23 mouse cellular contexts compared by ENCODE assay signal in genomic region chr14:20861559-20861958, GRCm38 (mm10). TPM values are rescaled to one million over a fixed set of nuclear protein-coding genes. Genes with fewer than 3 reads are reported as not detected.
DNase-seq lines count a peak whose midpoint lies in the region; ATAC-seq and TF ChIP-seq lines count a peak whose summit lies in the region.
"Had no signal": no experiment of that assay in that cellular context is flagged by ENCODE, and none has a peak within 500 bp of the region (broad histone marks: within the 10 kb centered on the region; RNA-seq: fewer than 3 reads in every experiment).

No protein-coding gene starts in this region.

- no peak overlapping the region for H3K4me2 ChIP-seq in kidney, embryonic 15.5 days
- H3K4me2 ChIP-seq in myocyte (ENCODE audit: low read depth), result no peak overlapping the region
- no peak overlapping the region for H3K4me2 ChIP-seq in intestine, embryonic 16.5 days (ENCODE audit: low read depth, low read length)
- no peak overlapping the region for H3K4me2 ChIP-seq in liver, postnatal 0 days (ENCODE audit: low read depth, low read length)
- H3K4me2 ChIP-seq: heart, embryonic 13.5 days; hindbrain, embryonic 14.5 days; liver, embryonic 11.5 days; midbrain, embryonic 11.5 days; neural tube, embryonic 13.5 days; stomach, embryonic 15.5 days had no signal

- TF ChIP-seq EP300 in liver, postnatal 0 days (IDR thresholded peaks at IDR 0.05; ENCODE audit: low read depth), result no peak

- H3K4me1 ChIP-seq in kidney, adult 2 months (ENCODE audit: control insufficient read depth, insufficient read depth, low read length), result peaks cover 26% of the 10 kb centered on the region
- H3K4me1 ChIP-seq in kidney, embryonic 15.5 days, result peaks cover 13% of the 10 kb centered on the region
- H3K4me1 ChIP-seq in intestine, embryonic 16.5 days (ENCODE audit: control insufficient read depth, insufficient read depth, low read length), result no peaks in the 10 kb centered on the region
- H3K4me1 ChIP-seq in liver, postnatal 0 days (ENCODE audit: insufficient read depth), result no peaks in the 10 kb centered on the region
- H3K4me1 ChIP-seq: embryonic facial prominence, embryonic 10.5 days; heart, embryonic 13.5 days; neural tube, embryonic 13.5 days; stomach, embryonic 15.5 days had no signal

- no peak overlapping the region for H3K9ac ChIP-seq in kidney, embryonic 15.5 days
- no peak overlapping the region for H3K9ac ChIP-seq in intestine, embryonic 16.5 days (ENCODE audit: low read depth, low read length)
- no peak overlapping the region for H3K9ac ChIP-seq in liver, postnatal 0 days (replicated peaks)
- H3K9ac ChIP-seq: heart, embryonic 13.5 days; hindbrain, embryonic 14.5 days; neural tube, embryonic 13.5 days; stomach, embryonic 15.5 days had no signal

- H3K27me3 ChIP-seq in kidney, adult 2 months (replicated peaks; ENCODE audit: control insufficient read depth, insufficient read depth, low read length), result no peaks in the 10 kb centered on the region
- no peaks in the 10 kb centered on the region for H3K27me3 ChIP-seq in kidney, embryonic 15.5 days
- no peaks in the 10 kb centered on the region for H3K27me3 ChIP-seq in myocyte (ENCODE audit: control insufficient read depth, insufficient read depth, insufficient read length)
- no peaks in the 10 kb centered on the region for H3K27me3 ChIP-seq in intestine, embryonic 16.5 days (replicated peaks; ENCODE audit: control insufficient read depth, insufficient read depth, low read length)
- H3K27me3 ChIP-seq in liver, postnatal 0 days (ENCODE audit: insufficient read depth, low read length), result no peaks in the 10 kb centered on the region
- H3K27me3 ChIP-seq: heart, embryonic 13.5 days; neural tube, embryonic 13.5 days; stomach, embryonic 15.5 days had no signal

- no peak overlapping the region for H3ac ChIP-seq in myocyte (ENCODE audit: control insufficient read depth, insufficient read length)

- no peak for TF ChIP-seq POLR2A in kidney, adult 2 months (IDR thresholded peaks at IDR 0.05; ENCODE audit: low read depth, low read length)
- TF ChIP-seq POLR2A in myocyte (IDR thresholded peaks at IDR 0.05; ENCODE audit: insufficient read length, low read depth), result no peak

- TF ChIP-seq CTCF in kidney, adult 2 months (conservative IDR thresholded peaks at IDR 0.05; ENCODE audit: insufficient read depth, insufficient read length, low read depth, low read length), result no peak
- no peak for TF ChIP-seq CTCF in liver, postnatal 0 days (IDR thresholded peaks at IDR 0.05; ENCODE audit: low read depth)

- WGBS in kidney, adult 2 months, result 47% methylated on average over 5 of the region's 5 CpGs
- 52% methylated on average over 5 of the region's 5 CpGs for WGBS in kidney, embryonic 15.5 days
- 73% methylated on average over 5 of the region's 5 CpGs for WGBS in intestine, embryonic 16.5 days
- WGBS in liver, postnatal 0 days (ENCODE audit: insufficient replicate concordance), result 52% methylated on average over 5 of the region's 5 CpGs

- peak; percentile 48 for DNase-seq in adrenal gland, adult 8-10 months
- DNase-seq in adrenal gland, postnatal 4 days (ENCODE audit: low spot score in 2 of 2), result no peak
- peak; percentile 59 for DNase-seq in kidney, adult 2 months
- DNase-seq in gastrocnemius, adult 8-10 months (ENCODE audit: low spot score in 2 of 2), result peak; percentile 43 to 51
- DNase-seq in liver, postnatal 0 days, result no peak
- DNase-seq: cerebellum, adult 8-10 months; heart, postnatal 36 days; kidney, postnatal 14 days; lung, adult 2 months; lung, postnatal 4 days; right cerebral cortex, postnatal 14 days; thymus, adult 18-20 months; thymus, postnatal 4 days had no signal

- no peak for ATAC-seq in kidney, embryonic 15.5 days (replicated peaks; ENCODE audit: low FRiP score)
- no peak for ATAC-seq in intestine, embryonic 16.5 days
- ATAC-seq in liver, postnatal 0 days, result no peak

- no peak overlapping the region for H3K4me3 ChIP-seq in kidney, adult 2 months (ENCODE audit: insufficient read depth, low read depth, low read length)
- no peak overlapping the region for H3K4me3 ChIP-seq in kidney, embryonic 15.5 days (replicated peaks)
- H3K4me3 ChIP-seq in myocyte, result no peak overlapping the region
- no peak overlapping the region for H3K4me3 ChIP-seq in intestine, embryonic 16.5 days (ENCODE audit: low read length)
- H3K4me3 ChIP-seq in liver, postnatal 0 days (ENCODE audit: low read depth, low read length), result no peak overlapping the region
- H3K4me3 ChIP-seq: embryonic facial prominence, embryonic 10.5 days; heart, embryonic 13.5 days; neural tube, embryonic 13.5 days; stomach, embryonic 15.5 days had no signal

- no peaks in the 10 kb centered on the region for H3K9me3 ChIP-seq in kidney, embryonic 15.5 days (replicated peaks)
- no peaks in the 10 kb centered on the region for H3K9me3 ChIP-seq in intestine, embryonic 16.5 days (ENCODE audit: control insufficient read depth, low read length)
- no peaks in the 10 kb centered on the region for H3K9me3 ChIP-seq in liver, postnatal 0 days (ENCODE audit: low read length)
- H3K9me3 ChIP-seq: embryonic facial prominence, embryonic 10.5 days; heart, embryonic 13.5 days; neural tube, embryonic 13.5 days; stomach, embryonic 15.5 days had no signal

- peak overlapping the region; percentile 66; the same call in 1 of the 2 replicates for H3K27ac ChIP-seq in kidney, adult 2 months (ENCODE audit: insufficient read depth, low read depth, low read length)
- no peak overlapping the region for H3K27ac ChIP-seq in kidney, embryonic 15.5 days
- H3K27ac ChIP-seq in intestine, embryonic 16.5 days (ENCODE audit: low read length), result no peak overlapping the region
- H3K27ac ChIP-seq in liver, postnatal 0 days (ENCODE audit: low read depth), result no peak overlapping the region
- H3K27ac ChIP-seq: embryonic facial prominence, embryonic 10.5 days; heart, embryonic 13.5 days; hindbrain, embryonic 14.5 days; neural tube, embryonic 13.5 days; stomach, embryonic 15.5 days had no signal

- H3K79me2 ChIP-seq in myocyte (ENCODE audit: control insufficient read depth, insufficient read depth), result no peaks in the 10 kb centered on the region

- H3K36me3 ChIP-seq in kidney, adult 2 months (ENCODE audit: control insufficient read depth, insufficient read depth, low read length), result no peaks in the 10 kb centered on the region
- no peaks in the 10 kb centered on the region for H3K36me3 ChIP-seq in kidney, embryonic 15.5 days
- no peaks in the 10 kb centered on the region for H3K36me3 ChIP-seq in myocyte (ENCODE audit: control insufficient read depth, insufficient read depth)
- no peaks in the 10 kb centered on the region for H3K36me3 ChIP-seq in intestine, embryonic 16.5 days (ENCODE audit: control insufficient read depth, insufficient read depth, low read length)
- no peaks in the 10 kb centered on the region for H3K36me3 ChIP-seq in liver, postnatal 0 days (replicated peaks; ENCODE audit: insufficient read depth, low read length)
- H3K36me3 ChIP-seq: embryonic facial prominence, embryonic 10.5 days; heart, embryonic 13.5 days; neural tube, embryonic 13.5 days; stomach, embryonic 15.5 days had no signal

TF ChIP-seq in myocyte, 11 proteins besides CTCF, POLR2A, EP300 and RAD21:
- TF ChIP-seq CEBPB (IDR thresholded peaks at IDR 0.05; ENCODE audit: insufficient read depth, poor library complexity, severe bottlenecking), result peak; percentile 60; the same call in 1 of the 2 replicates
- TF ChIP-seq REST (IDR thresholded peaks at IDR 0.05; ENCODE audit: insufficient read depth, insufficient read length), result no peak
- TF ChIP-seq USF1 (IDR thresholded peaks at IDR 0.05; ENCODE audit: low read depth), result no peak
- no peak for TF ChIP-seq MYOD1 (IDR thresholded peaks at IDR 0.05; ENCODE audit: control insufficient read depth in 1 of 3, insufficient read length in 2 of 3, low read depth in 2 of 3)
- TF ChIP-seq MAX (IDR thresholded peaks at IDR 0.05; ENCODE audit: low read depth), result no peak
- no peak for TF ChIP-seq SRF (IDR thresholded peaks at IDR 0.05; ENCODE audit: control insufficient read depth, insufficient read length, low read depth)

RNA-seq across cellular contexts. Expression of gene Plau, which starts 25.1 kb away (rescaled TPM):
- 10 to 100 TPM; 22.1 to 48.3 (median 35.9) TPM for total RNA-seq in adrenal gland, adult 8-10 months (2022)
- 10 to 100 TPM; 19.8 to 36.6 TPM for total RNA-seq in adrenal gland, postnatal 4 days (2021)
- polyA plus RNA-seq in kidney, adult 2 months (2012; rRNA removed), result 261 and 276 TPM in 2 replicates
- 10.7 and 12.4 TPM in 2 replicates for polyA plus RNA-seq in kidney, embryonic 15.5 days (2015; fragmentation: Nextera tagmentation; extraction: Ambion mirVana)
- 10 to 100 TPM; 13.4 to 23.7 (median 18.1) TPM for total RNA-seq in gastrocnemius, adult 8-10 months (2022)
- 40.1 TPM for polyA plus RNA-seq in myocyte (2012; fragmentation: generic; extraction: Trizol)
- 2.7 and 2.9 TPM in 2 replicates for polyA plus RNA-seq in intestine, embryonic 16.5 days (2015; fragmentation: Nextera tagmentation; extraction: Ambion mirVana)
- polyA plus RNA-seq in liver, postnatal 0 days (2015; fragmentation: Nextera tagmentation; extraction: Ambion mirVana), result 0.83 and 0.84 TPM in 2 replicates

Comparison
In these comparisons a context has a peak if more than half of its experiments do, and no peak if none do; other contexts are left out.
1. DNase-seq: peak in adrenal gland, adult 8-10 months (single experiment), kidney, adult 2 months (single experiment) and gastrocnemius, adult 8-10 months (2 of 2); none in adrenal gland, postnatal 4 days (0 of 2) and liver, postnatal 0 days (single experiment).